Mouse (Mus musculus): Measurements from ENCODE around the gene Tmem132d.

The Tmem132d gene

GRCm38 (mm10) chr5:128432916-128433315 lies at the start of gene Tmem132d:
Gene Tmem132d, minus strand, starts transcription at chr5:128433077.
- DNase-seq, result peak; percentile 11 to 35

GRCm38 (mm10) chr5:128480816-128481215 lies 47.9 kb upstream of the Tmem132d start:
- DNase-seq, result no peak

GRCm38 (mm10) chr5:128475372-128475771 lies 42.5 kb upstream of the Tmem132d start:
- no peak for DNase-seq

GRCm38 (mm10) chr5:128469812-128470211 lies 36.9 kb upstream of the Tmem132d start:
- no peak for DNase-seq

GRCm38 (mm10) chr5:128464514-128464913 lies 31.6 kb upstream of the Tmem132d start:
- DNase-seq, result no peak

GRCm38 (mm10) chr5:128460605-128461004 lies 27.7 kb upstream of the Tmem132d start:
- DNase-seq, result no peak

- no peak for DNase-seq
Observed at GRCm38 (mm10) chr5:128455732-128456131, 22.9 kb upstream of the Tmem132d start.

GRCm38 (mm10) chr5:128452196-128452595 lies 19.3 kb upstream of the Tmem132d start:
- no peak for DNase-seq

- no peak for DNase-seq
Observed at GRCm38 (mm10) chr5:128450808-128451207, 17.9 kb upstream of the Tmem132d start.

GRCm38 (mm10) chr5:128444876-128445275 lies 12.0 kb upstream of the Tmem132d start:
- no peak for DNase-seq

- DNase-seq, result no peak
Observed at GRCm38 (mm10) chr5:128443848-128444247, 11.0 kb upstream of the Tmem132d start.

GRCm38 (mm10) chr5:128441121-128441520 lies 8.2 kb upstream of the Tmem132d start:
- DNase-seq, result no peak

GRCm38 (mm10) chr5:128439828-128440227 lies 7.0 kb upstream of the Tmem132d start:
- DNase-seq, result peak; percentile 45 to 71

- no peak for DNase-seq
Observed at GRCm38 (mm10) chr5:128438078-128438477, 5.2 kb upstream of the Tmem132d start.

- peak; percentile 53 to 58 for DNase-seq
Observed at GRCm38 (mm10) chr5:128436909-128437308, 4.0 kb upstream of the Tmem132d start.

GRCm38 (mm10) chr5:128435683-128436082 lies 2.8 kb upstream of the Tmem132d start:
- DNase-seq, result peak; percentile 25 to 59

GRCm38 (mm10) chr5:128433786-128434185 lies 909 bp upstream of the Tmem132d start:
- DNase-seq, result no peak

- no peak for DNase-seq
Observed at GRCm38 (mm10) chr5:128432422-128432821, 455 bp downstream of the Tmem132d start.

- DNase-seq, result peak; percentile 16 to 53
Observed at GRCm38 (mm10) chr5:128424636-128425035, 8.2 kb downstream of the Tmem132d start.

GRCm38 (mm10) chr5:128424213-128424612 lies 8.7 kb downstream of the Tmem132d start:
- DNase-seq, result no peak

GRCm38 (mm10) chr5:128422090-128422489 lies 10.8 kb downstream of the Tmem132d start:
- DNase-seq, result no peak

- DNase-seq, result peak in 1 of 2 experiments; percentile 7
Observed at GRCm38 (mm10) chr5:128418149-128418710, 14.6 kb downstream of the Tmem132d start.

- no peak for DNase-seq
Observed at GRCm38 (mm10) chr5:128414056-128414455, 18.8 kb downstream of the Tmem132d start.

- DNase-seq, result no peak
Observed at GRCm38 (mm10) chr5:128412306-128412705, 20.6 kb downstream of the Tmem132d start.

GRCm38 (mm10) chr5:128407546-128407945 lies 25.3 kb downstream of the Tmem132d start:
- no peak for DNase-seq

Data from lung, postnatal 4 days (tissue).